Mouse (Mus musculus) heart, postnatal 14 days (tissue): ENCODE data around the gene Fhl3. TPM values are rescaled to one million over a fixed set of nuclear protein-coding genes. Genes with fewer than 3 reads are reported as not detected.
"Not testable (repeated sequence)": the region's sequence is repeated elsewhere in the genome, so short reads cannot be mapped to it uniquely, and the experiment has no call there.

Experiments
- DNase-seq, 2 experiments: peaks; one replicate each; pipeline ENCODE4 v3.0.0; 2021 to 2022
- intact Hi-C: fragments of 180-260 bp; cut with DNase I; formaldehyde crosslinking; loops from one replicate; pipeline ENCODE4 v1.15.1; 2025
- total RNA-seq, 2 experiments: library from RNA; stranded (reverse); gene quantifications; 2 replicates each; pipeline ENCODE4 v1.2.3; 2021

Fhl3 gene
- total RNA-seq, 2 experiments from 2014 or later = 13.0 to 13.9 TPM

- DNase-seq = no peak
- intact Hi-C loops = no loop called here
Observed at GRCm38 (mm10) chr4:124705661-124706269, 5.3 kb downstream of the Fhl3 start.

- intact Hi-C loops, DNase-seq: not testable (repeated sequence)
Observed at GRCm38 (mm10) chr4:124707381-124708199, 7.1 kb downstream of the Fhl3 start.

DNA sequence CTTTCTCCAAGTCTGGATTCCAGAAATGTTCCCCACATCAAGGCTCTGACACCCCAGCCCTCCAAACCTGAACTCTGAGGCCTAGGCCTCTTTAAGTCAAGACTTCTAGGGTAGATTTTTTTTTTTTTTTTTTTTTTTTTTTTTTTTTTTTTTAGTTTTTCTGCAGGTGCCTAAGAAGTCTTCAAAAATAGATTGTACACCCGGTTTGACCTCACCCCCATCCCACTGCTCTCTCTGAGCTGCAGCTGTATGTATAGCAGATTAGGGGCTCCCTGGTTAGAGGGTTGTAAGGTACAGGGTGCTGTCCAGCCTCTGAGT, 7.7 kb downstream of the Fhl3 start:
- DNase-seq, intact Hi-C loops: not testable (repeated sequence)

DNA sequence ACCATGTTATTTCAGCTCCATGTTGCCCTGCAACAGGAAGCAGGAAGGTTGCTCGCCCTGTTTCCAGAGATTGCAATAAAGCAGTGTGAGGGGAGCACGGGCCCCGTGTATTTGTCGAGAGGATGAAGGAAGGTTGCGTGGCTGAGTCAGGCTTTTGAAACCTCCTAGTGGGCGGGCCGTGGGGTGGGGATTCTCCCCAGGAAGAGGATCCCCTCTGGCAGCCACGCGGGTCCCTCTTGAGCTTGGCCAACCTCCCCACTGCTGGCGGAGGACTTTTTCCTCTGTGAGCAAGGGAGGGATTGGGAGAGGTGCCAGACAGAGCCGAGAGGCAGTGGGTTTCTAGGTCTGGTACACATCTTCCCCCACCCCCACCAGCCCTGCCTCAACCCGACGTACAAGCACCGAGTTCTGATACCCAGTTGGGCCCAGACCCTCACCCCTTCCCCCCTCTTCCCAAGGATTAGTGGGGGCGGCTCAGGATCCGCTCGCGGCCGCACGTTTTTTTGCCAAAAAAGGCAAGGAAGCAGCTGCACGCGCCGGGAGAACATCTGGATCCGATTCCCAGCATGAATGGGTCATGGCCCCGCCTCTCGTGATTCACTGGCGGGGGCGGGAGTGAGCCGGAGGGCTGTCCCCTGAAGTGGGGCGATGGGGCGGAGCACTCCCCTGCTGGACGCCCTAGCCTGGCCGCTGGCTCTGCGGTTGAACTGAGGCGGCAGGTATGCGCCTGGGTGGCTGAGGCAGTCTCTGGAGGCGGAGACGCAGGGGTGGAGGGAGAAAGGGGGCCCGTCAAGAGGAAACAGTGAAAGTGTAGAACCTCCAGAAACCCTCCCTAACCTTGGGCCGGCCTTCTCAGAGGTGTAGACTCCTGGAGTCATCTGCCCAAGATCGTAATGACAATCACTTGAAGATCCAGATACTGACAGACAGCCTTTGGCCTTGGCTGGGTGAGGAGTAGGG, 8.3 kb downstream of the Fhl3 start:
- intact Hi-C loops = no loop called here
- peak; percentile 91 to 93 for DNase-seq

GRCm38 (mm10) chr4:124709961-124710446, 9.5 kb downstream of the Fhl3 start:
- intact Hi-C loops = loop anchor here (2.0 to 5.0 kb wide), 2 partner anchors 27 to 137 kb away; no protein-coding TSS in a partner anchor
- DNase-seq = peak; percentile 46 to 47

- intact Hi-C loops = loop anchor here (2.0 to 5.0 kb wide), 2 partner anchors 28 to 136 kb away; no protein-coding TSS in a partner anchor
- peak in 1 of 2 experiments; percentile 64 for DNase-seq
Observed at GRCm38 (mm10) chr4:124710776-124711291, 10.3 kb downstream of the Fhl3 start.

DNA sequence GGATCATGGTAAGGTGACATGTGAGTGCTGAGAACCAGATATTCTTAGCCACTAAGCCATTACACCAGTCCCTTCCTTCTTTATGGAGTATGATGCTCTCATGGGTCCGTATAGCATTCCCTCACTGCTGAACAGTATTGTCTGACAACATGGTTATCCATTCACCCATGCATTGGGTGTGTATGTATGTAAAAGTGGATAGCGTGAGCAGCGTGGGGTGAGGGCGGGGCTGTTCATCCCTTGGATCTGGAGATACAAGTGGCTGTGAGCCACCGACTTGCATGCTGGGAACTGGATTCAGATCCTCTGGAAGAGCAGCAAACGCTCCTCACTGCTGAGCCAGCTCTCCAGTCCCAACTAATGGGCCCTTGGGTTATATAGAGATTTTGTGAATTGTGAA, 12.1 kb downstream of the Fhl3 start:
- no peak for DNase-seq
- intact Hi-C loops = loop anchor here (5.0 kb wide), 1 partner anchor 135 kb away; no protein-coding TSS in a partner anchor

GRCm38 (mm10) chr4:124713850-124714249, 13.3 kb downstream of the Fhl3 start:
- intact Hi-C loops = loop anchor here (5.0 kb wide), 1 partner anchor 133 kb away; no protein-coding TSS in a partner anchor
- not testable (repeated sequence) for DNase-seq

DNA sequence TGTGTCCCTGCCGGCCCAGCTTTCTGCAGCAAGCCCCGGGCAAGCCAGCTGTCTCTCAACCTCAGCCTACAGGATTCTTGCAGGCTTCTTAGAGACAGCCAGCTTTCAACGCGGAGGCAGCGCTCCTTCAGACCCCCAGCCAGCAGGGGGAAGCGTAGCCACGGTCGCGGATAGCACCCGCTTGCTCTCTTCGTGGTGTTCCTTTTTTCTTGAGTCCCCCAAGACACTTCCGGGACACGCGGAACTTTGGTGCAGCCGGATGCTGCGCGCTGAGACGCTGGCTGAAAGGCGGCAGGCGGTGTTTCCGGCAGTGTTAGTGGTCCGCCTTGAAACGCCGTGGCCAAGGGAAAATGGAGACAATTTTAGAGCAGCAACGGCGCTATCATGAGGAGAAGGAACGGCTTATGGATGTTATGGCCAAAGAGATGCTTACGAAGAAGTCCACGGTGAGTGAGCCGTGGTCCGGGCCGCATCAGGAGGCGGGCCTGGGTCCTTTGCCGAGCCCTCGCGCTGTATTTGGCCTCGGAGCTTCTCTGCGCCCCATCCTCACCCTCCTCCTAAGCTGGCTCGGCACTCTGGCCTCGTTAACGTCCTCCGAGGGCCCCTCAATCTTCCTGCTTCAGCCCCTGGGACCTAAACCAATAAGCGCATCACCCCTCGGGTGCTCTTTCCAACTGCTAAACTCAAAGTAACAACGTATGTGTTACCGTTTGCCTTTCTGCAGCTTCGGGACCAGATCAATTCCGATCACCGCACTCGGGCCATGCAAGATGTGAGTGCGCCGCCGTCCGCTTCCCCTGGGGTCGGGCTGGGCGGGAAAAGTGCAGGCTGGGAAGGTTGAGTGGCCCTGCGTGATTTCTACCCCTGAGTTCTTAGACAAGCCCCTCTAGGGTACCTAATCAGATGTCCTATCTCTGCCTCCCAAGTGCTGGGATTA, 14.3 kb downstream of the Fhl3 start, which contains the start of gene Sf3a3:
Gene Sf3a3, plus strand, starts transcription at position 232 of the 937 bp plus-strand sequence.
- DNase-seq = peak; percentile 92 to 96
- intact Hi-C loops = loop anchor here (5.0 kb wide), 2 partner anchors 87 to 132 kb away; partner anchors contain the start of gene Mtf1

DNA sequence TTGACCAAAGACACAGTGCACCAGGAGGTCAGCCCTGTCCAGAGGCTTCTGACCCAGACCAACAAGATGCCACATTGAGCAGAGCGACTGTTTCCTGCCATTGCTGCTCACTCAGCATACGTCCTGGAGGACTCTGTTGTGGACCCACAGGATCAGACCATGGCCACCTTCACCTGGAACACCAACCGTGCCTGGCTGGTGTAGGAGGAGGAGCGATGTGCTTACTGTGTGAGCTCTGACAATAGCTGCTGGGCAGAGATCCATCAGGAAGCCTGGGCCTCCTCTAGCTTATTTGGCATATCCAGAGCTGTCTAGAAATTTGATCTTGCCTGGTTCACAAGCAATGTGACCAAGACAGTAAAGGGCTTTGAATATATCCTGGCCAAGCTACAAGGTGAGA, 18.6 kb downstream of the Fhl3 start:
- no peak for DNase-seq
- intact Hi-C loops = loop anchor here (5.0 kb wide), 1 partner anchor 83 kb away; the partner anchor contains the start of gene Mtf1

DNA sequence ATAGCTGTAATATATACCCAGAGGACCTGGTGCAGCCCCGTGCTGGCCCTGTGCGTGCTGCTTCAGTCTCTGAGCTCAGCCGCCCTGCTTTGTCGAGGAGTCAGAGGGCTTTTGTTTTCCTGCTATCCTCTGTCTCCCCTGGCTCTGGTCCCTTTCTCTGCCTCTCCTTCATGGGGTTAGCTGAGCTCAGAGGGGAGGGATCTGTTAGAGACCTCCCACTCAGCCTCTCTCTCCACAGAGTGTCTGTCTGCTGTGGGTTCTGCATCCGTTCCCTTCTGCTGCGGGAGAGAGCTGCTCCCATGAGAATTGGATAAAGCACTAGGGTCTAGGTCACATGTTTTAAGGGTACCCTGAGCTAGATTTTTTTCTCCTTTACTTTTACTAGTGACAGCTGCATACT, 25.6 kb downstream of the Fhl3 start:
- intact Hi-C loops = no loop called here
- no peak for DNase-seq

DNA sequence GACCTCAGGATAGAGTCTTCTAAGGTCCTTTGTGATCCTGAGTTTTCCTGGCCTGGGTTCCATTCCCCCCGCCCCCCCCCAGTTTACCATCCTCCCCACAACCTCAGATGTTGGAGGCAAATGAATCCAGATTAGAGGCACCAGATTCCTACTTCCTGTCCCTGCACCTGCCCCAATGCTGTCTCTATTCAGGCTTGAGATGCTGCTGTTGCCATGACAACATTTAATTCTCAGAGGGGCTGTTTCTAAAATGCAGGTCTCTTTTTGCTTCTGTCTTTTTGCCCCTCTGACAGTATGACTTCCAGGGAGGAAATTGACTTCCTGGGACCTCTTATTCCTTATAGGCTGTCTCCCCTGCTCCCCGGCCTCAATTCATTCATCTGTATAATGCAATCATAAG, 36.5 kb downstream of the Fhl3 start:
- DNase-seq = no peak
- intact Hi-C loops = no loop called here

GRCm38 (mm10) chr4:124737486-124737885, 37.0 kb downstream of the Fhl3 start:
- intact Hi-C loops = no loop called here
- no peak for DNase-seq

DNA sequence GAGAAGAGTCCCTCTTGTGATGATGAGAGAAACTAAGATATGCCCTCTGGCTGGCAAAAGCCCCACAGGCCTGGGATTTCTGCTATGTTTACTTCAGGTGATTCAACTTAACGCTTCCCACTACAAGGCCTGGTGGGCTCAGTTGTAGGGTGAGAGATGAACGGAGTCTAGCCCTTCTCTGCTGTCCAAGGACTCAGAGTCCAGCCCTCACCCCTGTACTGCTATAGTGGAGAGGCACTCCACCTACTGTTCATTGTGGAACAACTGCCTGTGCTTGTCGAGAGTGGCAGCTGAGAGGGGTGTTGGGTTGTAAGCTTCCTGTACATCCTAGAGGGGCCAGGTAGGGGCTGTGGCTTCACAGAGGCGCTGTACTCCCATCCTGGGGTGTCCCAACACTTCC, 37.5 kb downstream of the Fhl3 start:
- no peak for DNase-seq
- intact Hi-C loops = no loop called here

DNA sequence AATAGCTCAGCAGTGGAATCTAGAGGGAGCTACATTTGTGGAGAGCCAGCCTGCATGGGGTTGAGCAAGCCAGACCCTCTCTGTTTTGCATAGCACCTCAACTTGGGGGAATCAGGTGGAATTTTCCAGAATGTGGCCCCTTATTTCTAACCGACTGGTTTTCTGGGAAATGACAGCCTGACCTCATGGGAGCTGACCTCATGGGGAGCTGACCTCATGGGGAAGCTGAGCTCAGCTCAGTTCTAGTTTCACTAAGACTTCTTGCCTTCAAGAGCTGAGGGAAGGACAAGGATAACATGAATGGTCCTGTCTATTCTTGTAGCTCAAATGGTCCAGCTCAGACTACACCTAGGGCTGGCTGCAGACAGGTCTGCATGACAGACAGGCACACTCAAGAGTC, 38.3 kb downstream of the Fhl3 start:
- intact Hi-C loops = no loop called here

DNA sequence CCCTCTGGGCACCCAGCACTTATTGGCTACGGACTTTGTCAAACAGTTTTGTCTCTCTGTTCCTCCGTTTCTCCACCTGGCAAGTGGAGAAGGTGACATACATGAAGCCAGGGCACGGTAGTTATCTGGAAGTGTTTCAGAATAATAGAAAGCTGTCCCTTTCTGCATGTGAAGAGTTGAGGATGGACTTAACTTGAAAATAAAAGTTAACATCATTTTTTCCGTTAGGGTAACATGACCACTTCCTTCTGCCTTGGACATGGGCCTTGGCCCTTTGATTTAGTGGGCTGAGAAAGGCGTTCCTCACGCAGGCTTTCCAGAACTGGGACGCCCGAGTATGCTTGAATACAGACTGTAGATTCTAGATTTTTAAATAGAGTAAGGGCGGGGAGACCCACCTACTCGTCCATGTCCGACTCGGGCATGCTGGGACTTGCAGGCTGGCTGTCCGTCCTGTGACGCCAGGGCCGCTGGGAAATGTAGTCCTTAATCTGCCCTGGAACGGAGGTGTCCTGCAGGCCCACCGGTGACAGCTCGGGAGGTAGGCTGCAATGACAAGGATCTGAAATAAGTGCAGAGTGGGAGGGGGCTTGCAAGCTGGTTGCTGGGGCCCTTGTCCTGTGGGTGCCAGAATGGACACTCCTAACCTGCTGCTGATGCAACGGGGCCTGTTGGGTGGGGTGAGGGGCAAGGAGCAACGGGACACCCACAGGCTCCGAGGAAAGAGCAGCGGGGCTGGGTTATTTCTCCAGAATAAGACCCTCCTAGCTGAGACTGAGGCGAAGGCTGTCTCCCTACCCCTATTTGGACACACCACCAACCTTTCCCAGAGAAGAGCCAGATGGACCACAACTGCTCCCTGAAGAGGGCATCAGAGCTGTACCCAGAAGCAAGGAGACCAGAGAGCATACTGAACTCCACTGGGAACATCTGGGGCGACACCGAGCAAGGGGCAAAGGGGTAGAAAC, 41.2 kb downstream of the Fhl3 start, which contains the start of gene Inpp5b:
Gene Inpp5b, plus strand, starts transcription at position 475 of the 968 bp plus-strand sequence.
- peak; percentile 78 to 83 for DNase-seq
- intact Hi-C loops = no loop called here

More for the DNA sequence above, 38.3 kb downstream of the Fhl3 start:
- DNase-seq = no peak

- DNase-seq = no peak
- intact Hi-C loops = no loop called here
Observed at GRCm38 (mm10) chr4:124742839-124743238, 42.3 kb downstream of the Fhl3 start.

GRCm38 (mm10) chr4:124746577-124746976, 46.1 kb downstream of the Fhl3 start:
- DNase-seq = no peak
- intact Hi-C loops = no loop called here
